In the genomic region with DNA sequence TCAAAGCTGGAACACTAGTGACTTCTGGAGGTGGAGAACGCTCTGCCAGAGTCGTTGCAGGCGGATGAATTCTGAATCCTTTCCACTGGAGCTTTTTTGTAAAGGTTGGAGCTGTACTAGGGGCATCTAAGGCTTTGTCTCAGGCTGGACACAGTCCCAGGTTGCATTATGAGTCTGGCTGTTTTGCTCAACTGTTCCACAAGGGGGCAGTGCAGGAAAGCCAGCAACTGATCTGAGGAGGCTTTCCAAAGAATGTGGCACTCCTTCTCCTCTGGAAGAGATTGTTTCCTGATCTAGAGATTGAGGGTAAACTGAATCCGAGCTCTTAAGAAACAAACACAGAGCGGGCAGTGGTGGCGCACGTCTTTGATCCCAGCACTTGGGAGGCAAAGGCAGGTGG, we compare ENCODE assay signal across 8 mouse cellular contexts.
DNase-seq lines count a peak whose midpoint lies in the region; ATAC-seq and TF ChIP-seq lines count a peak whose summit lies in the region.

No protein-coding gene starts in this region.

- WGBS in forebrain, embryonic 12.5 days = 9% methylated on average over 7 of the region's 7 CpGs
- WGBS in lung, embryonic 15.5 days = 8% methylated on average over 7 of the region's 7 CpGs

- peaks cover 0 to 4% of the 10 kb centered on the region in 2 experiments; a peak in 1 of 4 replicates for H3K4me1 ChIP-seq in ES-E14 (ENCODE audit: control insufficient read depth in 2 of 2, insufficient read depth in 2 of 2, low read length in 2 of 2, poor library complexity in 1 of 2)
- H3K4me1 ChIP-seq in forebrain, embryonic 12.5 days = no peaks in the 10 kb centered on the region
- no peaks in the 10 kb centered on the region for H3K4me1 ChIP-seq in lung, embryonic 15.5 days

- no peak overlapping the region for H3K9ac ChIP-seq in ES-E14 (ENCODE audit: insufficient read depth, low read depth, low read length, poor library complexity, severe bottlenecking)
- no peak overlapping the region for H3K9ac ChIP-seq in forebrain, embryonic 12.5 days
- H3K9ac ChIP-seq in lung, embryonic 15.5 days = no peak overlapping the region

- ATAC-seq in forebrain, embryonic 12.5 days (ENCODE audit: low FRiP score) = peak; percentile 72; the same call in 1 of the 2 replicates
- ATAC-seq in lung, embryonic 15.5 days (ENCODE audit: borderline replicate concordance, extremely low read depth, low FRiP score, low TSS enrichment) = peak; percentile 49; the same call in 1 of the 2 replicates

- no peak overlapping the region for H3K27ac ChIP-seq in ES-E14 (ENCODE audit: insufficient read depth, low read depth, low read length, poor library complexity, severe bottlenecking)
- no peak overlapping the region for H3K27ac ChIP-seq in forebrain, embryonic 12.5 days
- no peak overlapping the region for H3K27ac ChIP-seq in lung, embryonic 15.5 days

- H3K9me3 ChIP-seq in ES-E14 (ENCODE audit: control insufficient read depth, insufficient read depth, low read depth, low read length) = no peaks in the 10 kb centered on the region
- no peaks in the 10 kb centered on the region for H3K9me3 ChIP-seq in forebrain, embryonic 12.5 days
- H3K9me3 ChIP-seq in lung, embryonic 15.5 days = no peaks in the 10 kb centered on the region

- H3K27me3 ChIP-seq in forebrain, embryonic 12.5 days = no peaks in the 10 kb centered on the region
- no peaks in the 10 kb centered on the region for H3K27me3 ChIP-seq in lung, embryonic 15.5 days

- H3K36me3 ChIP-seq in ES-E14 (ENCODE audit: control insufficient read depth, insufficient read depth, low read length, poor library complexity, severe bottlenecking) = no peaks in the 10 kb centered on the region
- no peaks in the 10 kb centered on the region for H3K36me3 ChIP-seq in forebrain, embryonic 12.5 days (replicated peaks)
- no peaks in the 10 kb centered on the region for H3K36me3 ChIP-seq in lung, embryonic 15.5 days

- no peak overlapping the region for H3K4me2 ChIP-seq in forebrain, embryonic 12.5 days
- no peak overlapping the region for H3K4me2 ChIP-seq in lung, embryonic 15.5 days

- in situ Hi-C loops in ES-E14 (cut with MboI; ENCODE audit: low sequenced_read_pairs in 2 of 2, unreplicated experiment in 2 of 2) = loop anchor here (25.0 kb wide), 2 partner anchors 175 to 300 kb away; no protein-coding TSS in a partner anchor

- no peak overlapping the region for H3K4me3 ChIP-seq in ES-E14 (ENCODE audit: insufficient read depth in 1 of 2, low read depth in 1 of 2, low read length in 2 of 2, poor library complexity in 1 of 2, severe bottlenecking in 1 of 2)
- H3K4me3 ChIP-seq in forebrain, embryonic 12.5 days (replicated peaks) = no peak overlapping the region
- no peak overlapping the region for H3K4me3 ChIP-seq in lung, embryonic 15.5 days

- peak; percentile 71 for DNase-seq in ES-E14 (ENCODE audit: low read depth, low spot score)
- DNase-seq in c-Kit-positive CD71-negative TER-119-negative erythroid progenitor cells, embryonic 14.5 days (ENCODE audit: low read depth) = peak; percentile 29
- peak; percentile 82 for DNase-seq in heart, postnatal 4 days
- peak; percentile 88 for DNase-seq in layer of hippocampus, adult 11-12 months (ENCODE audit: low spot score)
- peak; percentile 79 for DNase-seq in ovary, postnatal 14 days (ENCODE audit: low spot score)
- peak; percentile 75 for DNase-seq in urinary bladder, postnatal 14 days (ENCODE audit: low spot score)

TF ChIP-seq in ES-E14, 5 proteins besides CTCF, POLR2A, EP300 and RAD21:
- peak; percentile 71 for TF ChIP-seq ZC3H11A (IDR thresholded peaks at IDR 0.05; ENCODE audit: borderline replicate concordance, low read depth, low read length)
- TF ChIP-seq ZNF384 (IDR thresholded peaks at IDR 0.05; ENCODE audit: low read depth, low read length) = no peak
- no peak for TF ChIP-seq MAFK (IDR thresholded peaks at IDR 0.05; ENCODE audit: insufficient read depth, low read depth, low read length)
- no peak for TF ChIP-seq CHD2 (IDR thresholded peaks at IDR 0.05; ENCODE audit: low read depth, low read length)
- TF ChIP-seq HCFC1 (IDR thresholded peaks at IDR 0.05; ENCODE audit: borderline replicate concordance, insufficient read depth, low read length) = no peak
TF ChIP-seq in ES-E14: peak in this region for 1.

Comparison
In these comparisons a context has a peak if more than half of its experiments do, and no peak if none do; other contexts are left out.
1. DNase-seq: peak in every context shown above with its lines; median percentile 88 in layer of hippocampus, adult 11-12 months; 82 in heart, postnatal 4 days; 79 in ovary, postnatal 14 days; 75 in urinary bladder, postnatal 14 days; 71 in ES-E14; 29 in c-Kit-positive CD71-negative TER-119-negative erythroid progenitor cells, embryonic 14.5 days.